Mouse (Mus musculus): ENCODE data around the gene Zfp324.

- TF ChIP-seq CTCF (IDR thresholded peaks at IDR 0.05; ENCODE audit: low read depth) (no peak), EP300 (IDR thresholded peaks at IDR 0.05; ENCODE audit: low read depth) (no peak)
Observed at GRCm38 (mm10) chr7:12966104-12966845, 637 bp downstream of the Zfp324 start.
